Mouse (Mus musculus) stomach, embryonic 16.5 days (tissue): ENCODE measurements around the gene Gm12845. TPM values are rescaled to one million over a fixed set of nuclear protein-coding genes. Genes with fewer than 3 reads are reported as not detected.

Source experiments
- ATAC-seq: fragments of 200-750 bp; cut with Nextera tagmentation; 2 replicates; pipeline ENCODE4 v1.8.0; 2017; ENCODE audit warnings: moderate number of reproducible peaks, moderate TSS enrichment; ENCODE audit not compliant: insufficient read depth, low FRiP score
- H3K27ac ChIP-seq: fragments of 300-500 bp; sonication (generic); 2 replicates; pipeline ENCODE4 v1.5.1; 2014; ENCODE audit warnings: low read length
- H3K27me3 ChIP-seq: fragments of 300-500 bp; sonication (generic); 2 replicates; pipeline ENCODE4 v1.6.1; 2014; ENCODE audit warnings: low read length, control low read depth, mixed read lengths; ENCODE audit not compliant: control insufficient read depth, insufficient read depth
- H3K36me3 ChIP-seq: fragments of 300-500 bp; sonication (generic); 2 replicates; pipeline ENCODE4 v1.6.1; 2014; ENCODE audit warnings: low read length; ENCODE audit not compliant: control insufficient read depth, insufficient read depth
- H3K4me1 ChIP-seq: fragments of 300-500 bp; sonication (generic); 2 replicates; pipeline ENCODE4 v1.6.1; 2014; ENCODE audit warnings: low read length, control low read depth, mixed read lengths; ENCODE audit not compliant: control insufficient read depth, insufficient read depth
- H3K4me2 ChIP-seq: fragments of 300-500 bp; sonication (generic); 2 replicates; pipeline ENCODE4 v1.6.1; 2014; ENCODE audit warnings: low read depth, low read length, mixed read lengths
- H3K4me3 ChIP-seq: fragments of 300-500 bp; sonication (generic); replicated peaks from 2 replicates; pipeline ENCODE4 v1.5.1; 2014; ENCODE audit warnings: mild to moderate bottlenecking, low read length
- H3K9ac ChIP-seq: fragments of 300-500 bp; sonication (generic); 2 replicates; pipeline ENCODE4 v1.6.1; 2014; ENCODE audit warnings: low read length
- H3K9me3 ChIP-seq: fragments of 300-500 bp; sonication (generic); replicated peaks from 2 replicates; pipeline ENCODE4 v1.6.1; 2016; ENCODE audit warnings: low read length, control low read depth; ENCODE audit not compliant: control insufficient read depth
- WGBS: fragments of 180-500 bp; shearing (Covaris S2); extraction: QIAGEN DNeasy Blood & Tissue Kit; methylation state at CpG from one replicate; pipeline ENCODE4 v1.1.7; 2014; 5-methylcytosine and 5-hydroxymethylcytosine counted together
- polyA plus RNA-seq: library from polyadenylated mRNA; unstranded; fragments of >200 nt; fragmentation: Nextera tagmentation; extraction: Ambion mirVana; gene quantifications from 2 replicates; pipeline ENCODE4 v1.2.1, GENCODE M21; 2015

Gm12845 gene
- polyA plus RNA-seq, 1 experiment from 2014 or later, result not detected

GRCm38 (mm10) chr4:117772960-117773359 is 48.7 kb downstream of the Gm12845 start:
- no peaks in the 10 kb centered on the region for H3K36me3 ChIP-seq
- no peaks in the 10 kb centered on the region for H3K27me3 ChIP-seq
- H3K4me2 ChIP-seq, result no peak overlapping the region
- H3K9me3 ChIP-seq, result no peaks in the 10 kb centered on the region
- H3K27ac ChIP-seq, result no peak overlapping the region
- WGBS, result 43% methylated on average over 9 of the region's 9 CpGs
- no peak overlapping the region for H3K9ac ChIP-seq
- no peak for ATAC-seq
- H3K4me3 ChIP-seq, result no peak overlapping the region
- no peaks in the 10 kb centered on the region for H3K4me1 ChIP-seq

Other genes starting within 250 kb of the Gm12845 start
- gene Rnf220, start 227.4 kb upstream of the Gm12845 start, polyA plus RNA-seq, result 46.5 and 50.1 TPM in 2 replicates
- 89.6 and 106 TPM in 2 replicates for gene Eri3, start 174.0 kb upstream of the Gm12845 start, polyA plus RNA-seq
- 40.2 and 42.8 TPM in 2 replicates for gene Dmap1, start 42.1 kb upstream of the Gm12845 start, polyA plus RNA-seq
- 0.08 TPM in 1 of 2 replicates, not detected in the other for gene Klf17, start 41.2 kb downstream of the Gm12845 start, polyA plus RNA-seq
- 15.4 and 16.9 TPM in 2 replicates for gene Slc6a9, start 110.1 kb downstream of the Gm12845 start, polyA plus RNA-seq
- 0.62 and 1.6 TPM in 2 replicates for gene Ccdc24, start 148.1 kb downstream of the Gm12845 start, polyA plus RNA-seq
- 11.4 and 14.6 TPM in 2 replicates for gene B4galt2, start 159.1 kb downstream of the Gm12845 start, polyA plus RNA-seq
- gene Atp6v0b, start 162.9 kb downstream of the Gm12845 start, polyA plus RNA-seq, result 224 and 241 TPM in 2 replicates
- gene Dph2, start 167.6 kb downstream of the Gm12845 start, polyA plus RNA-seq, result 16.5 and 19.4 TPM in 2 replicates
- 42.4 and 43.8 TPM in 2 replicates for gene Ipo13, start 190.6 kb downstream of the Gm12845 start, polyA plus RNA-seq
- 5.3 and 7.8 TPM in 2 replicates for gene Artn, start 205.4 kb downstream of the Gm12845 start, polyA plus RNA-seq